Mouse (Mus musculus): ENCODE results near the gene Akr7a5.

The Akr7a5 gene

GRCm38 (mm10) chr4:139310171-139310898, at the start of gene Akr7a5, which contains the start of gene Pqlc2:
Gene Akr7a5 (plus strand): TSS chr4:139310744.
Gene Pqlc2 (minus strand): TSS chr4:139310708.
- in situ Hi-C loops (cut with MboI, MseI), result loop anchor here (10.0 kb wide), 1 partner anchor 226 kb away; no protein-coding TSS in a partner anchor

GRCm38 (mm10) chr4:139262981-139263380, 47.6 kb upstream of the Akr7a5 start:
- in situ Hi-C loops (cut with MboI, MseI), result no loop called here

GRCm38 (mm10) chr4:139265783-139266499, 44.6 kb upstream of the Akr7a5 start:
- in situ Hi-C loops (cut with MboI, MseI), result no loop called here

- in situ Hi-C loops (cut with MboI, MseI), result no loop called here
These were observed 44.1 kb upstream of the Akr7a5 start for GRCm38 (mm10) chr4:139266500-139266865.

GRCm38 (mm10) chr4:139267335-139267734, 43.2 kb upstream of the Akr7a5 start:
- in situ Hi-C loops (cut with MboI, MseI), result no loop called here

- in situ Hi-C loops (cut with MboI, MseI), result no loop called here
These were observed 42.3 kb upstream of the Akr7a5 start for GRCm38 (mm10) chr4:139268242-139268641.

- in situ Hi-C loops (cut with MboI, MseI), result no loop called here
These were observed 40.4 kb upstream of the Akr7a5 start for GRCm38 (mm10) chr4:139270168-139270567.

GRCm38 (mm10) chr4:139271562-139271961, 39.0 kb upstream of the Akr7a5 start:
- in situ Hi-C loops (cut with MboI, MseI), result no loop called here

- in situ Hi-C loops (cut with MboI, MseI), result no loop called here
These were observed 37.4 kb upstream of the Akr7a5 start for GRCm38 (mm10) chr4:139272951-139273680.

- in situ Hi-C loops (cut with MboI, MseI), result no loop called here
These were observed 36.0 kb upstream of the Akr7a5 start for GRCm38 (mm10) chr4:139274573-139274972.

GRCm38 (mm10) chr4:139276411-139276810, 34.1 kb upstream of the Akr7a5 start:
- in situ Hi-C loops (cut with MboI, MseI), result no loop called here

- in situ Hi-C loops (cut with MboI, MseI), result no loop called here
These were observed 30.0 kb upstream of the Akr7a5 start for GRCm38 (mm10) chr4:139280530-139280929.

- in situ Hi-C loops (cut with MboI, MseI), result no loop called here
These were observed 28.7 kb upstream of the Akr7a5 start for GRCm38 (mm10) chr4:139281791-139282345.

GRCm38 (mm10) chr4:139282955-139283417, 27.6 kb upstream of the Akr7a5 start:
- in situ Hi-C loops (cut with MboI, MseI), result no loop called here

GRCm38 (mm10) chr4:139284877-139285276, 25.7 kb upstream of the Akr7a5 start:
- in situ Hi-C loops (cut with MboI, MseI), result no loop called here

- in situ Hi-C loops (cut with MboI, MseI), result no loop called here
These were observed 24.3 kb upstream of the Akr7a5 start for GRCm38 (mm10) chr4:139286234-139286633.

GRCm38 (mm10) chr4:139287122-139287863, 23.3 kb upstream of the Akr7a5 start:
- in situ Hi-C loops (cut with MboI, MseI), result no loop called here

- in situ Hi-C loops (cut with MboI, MseI), result no loop called here
These were observed 21.5 kb upstream of the Akr7a5 start for GRCm38 (mm10) chr4:139289017-139289416.

- in situ Hi-C loops (cut with MboI, MseI), result no loop called here
These were observed 19.4 kb upstream of the Akr7a5 start for GRCm38 (mm10) chr4:139291099-139291498.

GRCm38 (mm10) chr4:139292038-139292437, 18.5 kb upstream of the Akr7a5 start:
- in situ Hi-C loops (cut with MboI, MseI), result no loop called here

- in situ Hi-C loops (cut with MboI, MseI), result no loop called here
These were observed 13.0 kb upstream of the Akr7a5 start for GRCm38 (mm10) chr4:139297566-139297965.
